Mouse (Mus musculus) embryo, embryonic 11 days (tissue): ENCODE measurements around the gene Spock1.

Experiments
- DNase-seq: peaks from one replicate; pipeline ENCODE4 v3.0.0-alpha.2; 2015

Gene Spock1

GRCm38 (mm10) chr13:57798633-57799032 is 109.5 kb downstream of the Spock1 start:
- DNase-seq, result no peak

DNA sequence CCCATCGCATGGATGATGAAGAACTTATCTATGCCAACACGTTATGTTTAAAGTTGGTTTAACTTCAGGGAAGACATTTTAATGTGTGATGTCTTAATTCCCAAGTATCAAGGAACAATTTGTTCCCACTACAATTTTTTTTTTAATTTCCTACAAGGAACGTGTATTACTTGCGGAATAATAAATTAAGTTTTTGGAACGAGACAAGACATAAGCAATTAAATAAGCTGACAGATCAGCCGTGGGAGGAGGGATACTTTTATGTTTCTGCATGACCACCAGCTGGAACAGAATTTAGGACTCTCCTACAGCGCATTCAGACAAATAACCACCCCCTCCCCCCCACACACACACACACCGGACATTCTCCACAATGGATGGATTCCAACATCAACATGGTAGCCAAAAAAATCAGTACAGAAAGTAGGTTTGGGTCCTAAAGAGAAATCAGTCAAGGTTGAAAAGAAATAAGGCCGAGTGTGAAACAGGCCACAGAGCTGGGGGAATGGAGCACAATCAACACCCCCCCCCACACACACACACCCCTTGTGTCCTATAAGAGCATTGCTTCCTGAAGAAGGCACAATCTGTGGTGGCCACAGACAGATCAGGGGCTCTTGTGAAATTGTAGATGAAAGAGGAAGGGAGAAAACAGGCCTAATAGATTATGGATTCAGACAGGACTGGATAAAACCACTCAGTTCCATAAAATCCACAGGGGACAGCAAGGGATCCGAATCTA is 111.0 kb downstream of the Spock1 start:
- DNase-seq, result no peak

DNA sequence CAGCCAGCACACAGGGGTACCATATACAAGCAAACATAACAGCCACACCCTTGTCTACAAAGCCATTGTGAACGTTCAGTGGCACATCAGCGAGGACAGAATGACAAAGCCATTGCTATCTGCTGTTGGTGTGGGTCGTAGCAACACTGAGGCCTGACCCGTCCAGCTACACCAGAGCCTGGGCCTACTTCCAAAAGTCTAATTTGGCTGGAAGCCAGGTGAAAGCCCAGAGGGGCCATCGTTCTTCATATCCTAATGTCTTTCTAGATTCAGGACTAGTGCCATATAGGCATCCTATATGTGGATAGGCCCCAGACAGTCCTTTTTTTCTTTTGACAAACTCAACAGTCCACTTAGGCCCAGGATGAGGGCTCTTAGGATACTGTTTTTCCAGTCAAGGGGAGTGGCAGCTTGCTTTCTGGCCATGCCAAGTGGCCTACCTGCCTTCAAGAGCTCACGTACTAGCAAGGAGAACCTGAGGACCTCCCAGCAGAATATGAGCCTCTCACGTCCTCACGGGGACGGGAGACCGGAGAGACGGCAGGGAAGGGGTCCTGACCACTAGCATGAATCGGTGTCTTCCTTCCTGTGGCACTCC is 114.4 kb downstream of the Spock1 start:
- DNase-seq, result no peak

DNA sequence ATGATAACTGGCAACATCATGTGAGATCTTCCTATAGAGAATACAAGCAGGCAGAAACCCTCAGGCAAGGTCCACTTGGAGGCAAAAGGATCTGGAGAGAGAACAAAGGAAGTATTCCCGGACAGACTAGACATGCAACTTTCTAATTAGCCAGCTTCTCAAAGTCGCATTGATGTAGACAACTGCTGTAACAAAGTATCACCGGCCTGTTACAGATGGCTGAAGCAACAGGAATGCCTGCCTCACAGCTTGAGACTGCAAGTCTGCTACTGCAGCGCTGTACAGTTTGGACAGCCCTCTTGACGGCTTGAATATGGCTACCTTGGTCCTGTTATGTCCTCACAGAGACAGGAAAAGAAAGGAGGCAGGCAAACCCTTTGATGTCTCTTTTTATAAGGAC is 118.3 kb downstream of the Spock1 start:
- DNase-seq, result no peak

GRCm38 (mm10) chr13:57788299-57788698 is 119.8 kb downstream of the Spock1 start:
- no peak for DNase-seq

- DNase-seq, result no peak
These were observed 121.9 kb downstream of the Spock1 start for GRCm38 (mm10) chr13:57786278-57786677.

- DNase-seq, result no peak
These were observed 125.2 kb downstream of the Spock1 start for GRCm38 (mm10) chr13:57782975-57783374.

GRCm38 (mm10) chr13:57782107-57782561 is 126.0 kb downstream of the Spock1 start:
- no peak for DNase-seq

DNA sequence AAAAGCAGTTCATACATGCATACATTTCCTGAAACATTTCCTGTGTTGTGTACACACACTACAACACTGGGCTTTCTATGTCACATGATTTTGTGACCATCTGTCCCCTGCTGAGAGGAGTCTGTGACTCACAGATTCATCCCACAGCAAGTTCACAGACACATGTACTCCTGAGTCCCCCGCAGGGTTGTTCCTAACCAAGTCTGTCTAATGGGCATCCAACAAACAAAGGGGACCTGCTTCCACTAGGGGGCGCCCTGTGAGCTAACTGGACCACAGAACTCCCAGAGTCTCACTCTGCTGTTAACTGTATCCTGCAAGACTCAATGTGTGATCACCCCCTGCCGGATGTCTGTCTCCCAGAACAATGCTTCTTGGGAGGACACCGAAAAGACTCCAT is 129.0 kb downstream of the Spock1 start:
- no peak for DNase-seq

GRCm38 (mm10) chr13:57778524-57778923 is 129.6 kb downstream of the Spock1 start:
- DNase-seq, result no peak

- DNase-seq, result no peak
These were observed 136.1 kb downstream of the Spock1 start for GRCm38 (mm10) chr13:57771998-57772397.

DNA sequence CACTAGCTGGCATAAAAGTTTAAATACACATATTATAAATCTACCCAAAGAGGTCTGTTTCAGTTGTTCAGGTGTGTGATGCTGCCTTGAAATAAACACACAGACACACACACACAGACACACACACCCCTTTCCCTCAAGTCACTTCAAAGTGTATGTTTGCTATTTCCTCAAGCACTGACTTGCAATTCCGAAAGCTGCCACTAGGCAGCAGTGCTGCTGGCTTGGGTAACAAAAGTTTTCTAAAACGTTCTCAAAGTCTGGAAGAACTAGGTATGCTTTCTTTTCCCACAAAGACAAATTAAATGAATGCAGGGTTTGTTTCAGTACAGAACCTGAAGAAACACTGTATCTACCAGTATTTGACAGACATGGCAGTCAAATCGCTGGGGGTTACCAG is 141.4 kb downstream of the Spock1 start:
- no peak for DNase-seq

DNA sequence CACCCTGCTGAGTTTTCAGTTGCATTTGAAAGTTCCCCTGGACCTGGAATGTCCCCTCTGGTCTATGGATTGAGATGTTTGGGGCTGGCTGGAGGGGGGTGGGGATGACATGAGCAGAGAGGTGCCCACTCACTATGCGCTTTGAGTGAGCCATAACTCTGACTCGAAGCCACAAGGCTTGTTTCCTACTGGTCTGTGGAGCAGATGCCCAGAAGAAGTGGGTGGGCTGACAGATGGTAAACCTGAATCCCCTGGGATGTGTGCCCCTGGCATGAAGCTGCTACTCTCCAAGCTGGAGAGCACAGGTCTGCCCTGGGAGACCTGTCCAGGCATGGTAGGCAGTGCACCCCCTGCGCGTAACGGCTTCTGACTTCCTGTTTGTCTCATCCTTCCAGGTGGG is 147.0 kb downstream of the Spock1 start:
- DNase-seq, result no peak

DNA sequence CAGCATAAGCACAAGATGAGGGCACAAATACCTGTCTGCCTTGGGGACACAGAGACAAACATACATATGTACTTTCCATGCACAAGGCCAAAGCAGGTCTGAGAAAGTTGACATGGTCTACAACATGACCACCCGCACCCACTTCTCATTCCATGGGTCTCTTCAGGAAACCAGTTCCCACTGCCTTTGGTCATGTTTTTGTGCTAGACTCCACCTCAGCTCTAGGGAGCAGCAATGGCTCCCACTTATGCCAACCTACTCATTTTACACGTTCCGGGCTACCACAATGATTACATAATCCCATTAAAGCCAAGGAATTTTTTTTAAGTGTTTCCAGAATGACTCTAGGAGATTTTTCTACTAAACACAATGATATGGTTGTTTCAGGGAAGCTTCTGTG is 147.5 kb downstream of the Spock1 start:
- DNase-seq, result no peak

GRCm38 (mm10) chr13:57756316-57756715 is 151.8 kb downstream of the Spock1 start:
- DNase-seq, result no peak

GRCm38 (mm10) chr13:57750831-57751230 is 157.3 kb downstream of the Spock1 start:
- no peak for DNase-seq

GRCm38 (mm10) chr13:57744667-57745066 is 163.5 kb downstream of the Spock1 start:
- no peak for DNase-seq

- no peak for DNase-seq
These were observed 166.9 kb downstream of the Spock1 start for GRCm38 (mm10) chr13:57741186-57741585.

- no peak for DNase-seq
These were observed 167.7 kb downstream of the Spock1 start for GRCm38 (mm10) chr13:57740473-57740872.

GRCm38 (mm10) chr13:57736060-57736459 is 172.1 kb downstream of the Spock1 start:
- no peak for DNase-seq

DNA sequence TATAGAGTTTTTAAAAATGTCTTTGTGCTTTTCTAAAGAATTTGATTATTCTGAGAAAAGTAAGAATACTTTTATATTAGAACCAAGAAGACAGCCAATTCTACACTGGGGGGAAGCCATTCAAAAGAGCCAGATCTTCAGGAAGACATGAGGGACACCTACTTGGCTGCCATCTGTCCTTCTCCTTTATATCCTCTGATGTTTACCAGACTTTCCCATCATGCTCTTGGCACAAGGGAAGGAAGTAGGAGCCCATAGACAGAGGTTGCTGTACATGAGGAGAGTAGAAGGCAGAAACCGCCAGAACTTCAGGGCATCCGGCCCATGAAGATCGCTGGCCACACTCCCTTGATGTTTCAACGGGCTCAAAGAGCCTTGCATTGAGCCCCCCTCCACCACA is 173.6 kb downstream of the Spock1 start:
- DNase-seq, result no peak

- DNase-seq, result no peak
These were observed 174.6 kb downstream of the Spock1 start for GRCm38 (mm10) chr13:57733521-57733920.

- no peak for DNase-seq
These were observed 175.9 kb downstream of the Spock1 start for GRCm38 (mm10) chr13:57732251-57732650.

GRCm38 (mm10) chr13:57727716-57728115 is 180.4 kb downstream of the Spock1 start:
- no peak for DNase-seq

- DNase-seq, result no peak
These were observed 181.5 kb downstream of the Spock1 start for GRCm38 (mm10) chr13:57726654-57727053.
